Mouse (Mus musculus): Measurements from ENCODE around the gene Rnf208. TPM values are rescaled to one million over a fixed set of nuclear protein-coding genes. Genes with fewer than 3 reads are reported as not detected.

Rnf208 gene
- 126 and 144 TPM in 2 replicates for polyA plus RNA-seq (2012; rRNA removed)

DNA sequence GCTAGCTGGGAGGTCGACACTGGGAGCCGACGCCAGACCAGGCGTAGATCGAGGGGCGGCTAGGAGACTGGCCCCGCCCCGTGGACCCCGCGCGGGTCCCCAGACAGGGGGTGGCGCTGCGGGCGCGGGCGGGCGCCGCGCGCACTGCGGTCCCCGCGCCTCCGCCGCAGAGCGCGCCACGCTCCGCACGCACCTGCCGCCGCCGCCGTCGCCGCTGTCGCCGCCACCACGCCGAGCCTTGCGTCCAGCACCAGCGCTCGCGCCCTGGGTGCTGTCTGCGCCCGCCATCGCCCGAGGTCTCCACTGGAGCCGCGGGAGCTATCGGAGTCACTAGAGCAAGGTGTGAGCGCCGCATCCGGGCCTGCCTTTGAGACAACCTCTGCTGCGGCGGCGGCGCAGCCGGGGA, at the start of gene Rnf208, which contains the start of gene Cysrt1:
Rnf208 (plus strand) TSS at position 155 of the 406 bp plus-strand sequence.
Cysrt1 (minus strand) TSS at position 352 of the 406 bp plus-strand sequence.

GRCm38 (mm10) chr2:25196172-25196954, 45.7 kb upstream of the Rnf208 start, which contains the start of gene Tor4a:
Tor4a (minus strand) TSS chr2:25196886.

GRCm38 (mm10) chr2:25211121-25211670, 30.9 kb upstream of the Rnf208 start, which contains the start of gene Nelfb:
Nelfb (minus strand) TSS chr2:25211489.

GRCm38 (mm10) chr2:25214444-25214843, 27.6 kb upstream of the Rnf208 start, which contains the start of gene Stpg3:
Stpg3 (minus strand) TSS chr2:25214637.

DNA sequence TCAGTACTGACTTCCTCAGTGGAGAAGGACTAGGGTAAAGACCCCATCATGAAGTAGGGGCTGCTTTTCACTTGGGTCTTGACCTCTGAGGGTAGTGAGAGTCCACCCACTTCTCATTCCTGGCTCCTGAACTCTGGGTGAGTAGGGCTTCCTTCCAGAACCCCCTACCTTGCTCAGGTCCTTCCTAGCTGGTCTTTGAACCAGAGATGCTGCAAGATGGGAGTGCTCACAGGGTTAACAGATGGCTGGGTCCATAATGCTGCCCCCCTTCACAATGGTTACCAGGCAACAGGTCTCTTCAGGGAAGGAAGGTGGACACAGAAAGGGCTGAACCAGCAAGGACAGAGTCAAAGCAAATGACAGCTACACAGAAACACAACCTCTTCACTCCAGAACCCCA, 23.6 kb upstream of the Rnf208 start, which contains the start of gene Fam166a:
Fam166a (plus strand) TSS at position 301 of the 400 bp plus-strand sequence.

DNA sequence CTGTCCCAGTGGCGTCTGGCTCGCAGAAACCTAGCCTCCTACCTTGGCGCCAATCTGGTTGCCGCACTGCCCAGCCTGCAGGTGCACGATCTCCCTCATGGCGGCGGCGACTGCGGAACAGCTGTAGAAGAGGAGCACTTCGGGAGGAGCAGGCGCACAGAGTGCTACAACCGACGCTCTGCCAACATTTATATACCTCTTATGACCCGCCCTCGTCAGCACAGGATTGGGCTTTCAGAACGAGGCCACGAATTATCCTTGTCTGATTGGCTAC, 17.6 kb upstream of the Rnf208 start, which contains the start of gene Tubb4b:
Tubb4b (minus strand) TSS at position 211 of the 274 bp plus-strand sequence.

GRCm38 (mm10) chr2:25234050-25234449, 8.0 kb upstream of the Rnf208 start, which contains the start of gene Slc34a3:
Slc34a3 (minus strand) TSS chr2:25234364.

DNA sequence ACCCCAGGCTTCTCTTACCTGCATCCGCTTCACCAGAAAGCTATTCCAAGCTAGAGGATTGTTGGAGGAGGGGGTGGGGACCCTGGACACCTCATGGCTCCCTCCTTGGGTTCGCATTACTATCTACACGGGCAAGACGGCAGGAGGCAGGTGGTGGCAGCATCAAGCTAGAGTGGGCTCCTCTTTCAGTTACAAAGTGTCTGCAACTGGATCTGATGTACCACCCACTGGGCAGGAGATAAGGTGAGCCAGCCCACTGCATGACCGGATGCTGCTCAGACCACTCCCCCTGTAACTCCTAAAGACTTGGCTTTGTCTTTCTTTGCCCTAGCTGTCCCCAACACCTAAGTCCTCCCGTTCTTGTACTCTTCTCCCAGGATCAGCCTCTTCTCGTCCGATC, 5.4 kb upstream of the Rnf208 start, which contains the start of gene Rnf224:
Rnf224 (minus strand) TSS at position 174 of the 400 bp plus-strand sequence.

DNA sequence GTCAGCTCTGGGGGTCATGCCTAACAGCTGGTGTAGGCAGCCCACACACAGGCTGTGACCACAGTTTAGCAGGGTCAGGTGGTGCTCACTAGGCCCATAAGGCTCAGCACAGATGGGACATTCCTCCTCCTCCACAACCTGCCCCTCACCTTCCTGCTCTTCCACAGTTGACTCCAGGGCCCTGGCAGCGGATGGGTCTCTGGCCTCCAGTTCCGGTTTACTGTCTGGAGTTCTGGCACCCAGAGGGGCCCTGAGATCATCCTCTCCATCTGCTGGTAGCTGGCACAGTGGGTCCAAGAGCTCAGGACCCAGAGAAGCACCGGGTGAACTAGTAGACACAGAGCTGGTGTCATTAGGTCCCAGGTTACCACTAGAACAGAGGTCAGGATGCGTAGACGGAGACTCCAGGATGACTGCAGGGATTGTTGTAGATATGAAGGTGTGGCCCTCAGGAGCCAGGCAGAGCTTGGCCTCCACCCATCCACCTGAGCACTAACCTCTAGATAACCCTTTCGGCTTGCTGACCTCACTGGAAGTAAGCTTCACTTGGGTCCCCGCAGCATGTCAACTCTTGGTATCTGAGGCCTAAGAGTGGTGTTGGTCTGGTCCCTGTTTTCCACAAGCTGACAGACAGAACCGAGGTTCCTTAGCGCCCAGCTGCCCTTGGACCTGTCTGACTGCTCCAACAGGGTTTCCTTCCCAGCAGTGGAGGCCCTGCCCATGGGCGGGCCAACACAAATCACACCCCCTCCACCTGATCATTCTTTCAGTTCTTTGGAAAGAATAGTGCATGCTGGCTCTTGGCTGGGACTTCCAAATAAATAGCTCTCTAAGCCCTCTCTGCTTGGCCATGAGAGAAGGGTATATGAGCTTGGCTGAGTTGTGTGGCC, 4.4 kb downstream of the Rnf208 start, which contains the start of gene AL732309.1:
AL732309.1 (minus strand) TSS at position 681 of the 890 bp plus-strand sequence.

GRCm38 (mm10) chr2:25255284-25255779, 13.3 kb downstream of the Rnf208 start, which contains the start of gene Tmem203:
Tmem203 (plus strand) TSS chr2:25255439.

GRCm38 (mm10) chr2:25262291-25262767, 20.3 kb downstream of the Rnf208 start, which contains the start of gene Tprn:
Tprn (plus strand) TSS chr2:25262618.

GRCm38 (mm10) chr2:25271827-25272511, 29.9 kb downstream of the Rnf208 start, which contains the start of the genes Ssna1 and Anapc2:
Ssna1 (minus strand) TSS chr2:25272438.
Anapc2 (plus strand) TSS chr2:25272478.

GRCm38 (mm10) chr2:25287927-25288649, 46.0 kb downstream of the Rnf208 start, which contains the start of gene Tmem210:
Tmem210 (plus strand) TSS chr2:25288145.

GRCm38 (mm10) chr2:25289651-25290050, 47.6 kb downstream of the Rnf208 start, which contains the start of gene Lrrc26:
Lrrc26 (plus strand) TSS chr2:25289915.

Other genes with a start within 250 kb of the Rnf208 start
- 253 and 267 TPM in 2 replicates for gene Nsmf, start 187.9 kb upstream of the Rnf208 start, polyA plus RNA-seq (2012; rRNA removed)
- gene Entpd8, start 162.0 kb upstream of the Rnf208 start, polyA plus RNA-seq (2012; rRNA removed), result 0.16 and 0.28 TPM in 2 replicates
- gene Noxa1, start 147.1 kb upstream of the Rnf208 start, polyA plus RNA-seq (2012; rRNA removed), result 0.07 TPM in 1 of 2 replicates, not detected in the other
- 26.0 and 28.6 TPM in 2 replicates for gene Nrarp, start 61.5 kb upstream of the Rnf208 start, polyA plus RNA-seq (2012; rRNA removed)
- gene Tor4a, start 45.4 kb upstream of the Rnf208 start, polyA plus RNA-seq (2012; rRNA removed), result 1.9 and 2.2 TPM in 2 replicates
- 69.1 and 73.7 TPM in 2 replicates for gene Nelfb, start 30.8 kb upstream of the Rnf208 start, polyA plus RNA-seq (2012; rRNA removed)
- gene Stpg3, start 27.6 kb upstream of the Rnf208 start, polyA plus RNA-seq (2012; rRNA removed), result 0.05 TPM in 1 of 2 replicates, not detected in the other
- 0.13 TPM in 2 replicates for gene Fam166a, start 23.5 kb upstream of the Rnf208 start, polyA plus RNA-seq (2012; rRNA removed)
- gene Tubb4b, start 17.6 kb upstream of the Rnf208 start, polyA plus RNA-seq (2012; rRNA removed), result 424 and 435 TPM in 2 replicates
- gene Slc34a3, start 7.9 kb upstream of the Rnf208 start, polyA plus RNA-seq (2012; rRNA removed), result 0.03 TPM in 1 of 2 replicates, not detected in the other
- gene Rnf224, start 5.5 kb upstream of the Rnf208 start, polyA plus RNA-seq (2012; rRNA removed), result 0.05 TPM in 1 of 2 replicates, not detected in the other
- 0.37 and 3.0 TPM in 2 replicates for gene Cysrt1, start 197 bp downstream of the Rnf208 start, polyA plus RNA-seq (2012; rRNA removed)
- 16.6 and 17.1 TPM in 2 replicates for gene AL732309.1, start 4.6 kb downstream of the Rnf208 start, polyA plus RNA-seq (2012; rRNA removed)
- gene Tmem203, start 13.2 kb downstream of the Rnf208 start, polyA plus RNA-seq (2012; rRNA removed), result 22.0 and 25.2 TPM in 2 replicates
- gene Tprn, start 20.4 kb downstream of the Rnf208 start, polyA plus RNA-seq (2012; rRNA removed), result 6.2 and 6.9 TPM in 2 replicates
- gene Ssna1, start 30.2 kb downstream of the Rnf208 start, polyA plus RNA-seq (2012; rRNA removed), result 123 TPM in 2 replicates
- 107 and 110 TPM in 2 replicates for gene Anapc2, start 30.2 kb downstream of the Rnf208 start, polyA plus RNA-seq (2012; rRNA removed)
- not detected in 2 replicates for gene Tmem210, start 45.9 kb downstream of the Rnf208 start, polyA plus RNA-seq (2012; rRNA removed)
- gene Lrrc26, start 47.7 kb downstream of the Rnf208 start, polyA plus RNA-seq (2012; rRNA removed), result 0.05 TPM in 1 of 2 replicates, not detected in the other
- gene Grin1, start 76.9 kb downstream of the Rnf208 start, polyA plus RNA-seq (2012; rRNA removed), result 60.3 and 61.9 TPM in 2 replicates
- 24.1 and 24.3 TPM in 2 replicates for gene Man1b1, start 90.1 kb downstream of the Rnf208 start, polyA plus RNA-seq (2012; rRNA removed)
- 40.8 and 43.8 TPM in 2 replicates for gene Dpp7, start 114.1 kb downstream of the Rnf208 start, polyA plus RNA-seq (2012; rRNA removed)
- 3.7 and 4.6 TPM in 2 replicates for gene Uap1l1, start 123.4 kb downstream of the Rnf208 start, polyA plus RNA-seq (2012; rRNA removed)
- gene Sapcd2, start 130.1 kb downstream of the Rnf208 start, polyA plus RNA-seq (2012; rRNA removed), result 16.3 and 17.1 TPM in 2 replicates
- 9.8 and 11.4 TPM in 2 replicates for gene Entpd2, start 153.6 kb downstream of the Rnf208 start, polyA plus RNA-seq (2012; rRNA removed)
- 549 and 616 TPM in 2 replicates for gene Npdc1, start 157.1 kb downstream of the Rnf208 start, polyA plus RNA-seq (2012; rRNA removed)
- 0.20 and 0.26 TPM in 2 replicates for gene Fut7, start 181.0 kb downstream of the Rnf208 start, polyA plus RNA-seq (2012; rRNA removed)
- gene Abca2, start 186.4 kb downstream of the Rnf208 start, polyA plus RNA-seq (2012; rRNA removed), result 42.3 and 48.1 TPM in 2 replicates
- 0.82 and 3.4 TPM in 2 replicates for gene Clic3, start 214.6 kb downstream of the Rnf208 start, polyA plus RNA-seq (2012; rRNA removed)
- gene Paxx, start 218.8 kb downstream of the Rnf208 start, polyA plus RNA-seq (2012; rRNA removed), result 155 and 156 TPM in 2 replicates
- 539 and 800 TPM in 2 replicates for gene Ptgds, start 227.8 kb downstream of the Rnf208 start, polyA plus RNA-seq (2012; rRNA removed)